Mouse (Mus musculus): ENCODE data around the gene Nt5m. TPM values are rescaled to one million over a fixed set of nuclear protein-coding genes. Genes with fewer than 3 reads are reported as not detected.
"Not testable (repeated sequence)": the region's sequence is repeated elsewhere in the genome, so short reads cannot be mapped to it uniquely, and the experiment has no call there.

Gene Nt5m
- total and polyA plus RNA-seq, 2 experiments from 2014 or later, result 85.4 to 89.1 TPM

- TF ChIP-seq CTCF (IDR thresholded peaks at IDR 0.05; ENCODE audit: low read depth), result no peak
- WGBS, result 83% methylated on average over 3 of the region's 3 CpGs
- no peak for ATAC-seq
- Histone ChIP-seq H3K27me3 (ENCODE audit: insufficient read depth, low read length) (no peaks in the 10 kb centered on the region), H3K4me1 (ENCODE audit: insufficient read depth, low read length) (peaks cover 8% of the 10 kb centered on the region), H3K9ac (replicated peaks; ENCODE audit: low read length) (no peak overlapping the region), H3K4me3 (ENCODE audit: low read length) (no peak overlapping the region), H3K9me3 (ENCODE audit: low read length) (no peaks in the 10 kb centered on the region), H3K27ac (no peak overlapping the region), H3K36me3 (ENCODE audit: insufficient read depth, low read length) (peaks cover 15% of the 10 kb centered on the region), H3K4me2 (ENCODE audit: low read depth, low read length) (no peak overlapping the region)
- DNase-seq (ENCODE audit: low spot score), result no peak
Observed at GRCm38 (mm10) chr11:59813276-59813675, 26.0 kb upstream of the Nt5m start.

- no peak overlapping the region for H3K27ac ChIP-seq
- ATAC-seq, result no peak
- 74% methylated on average over 1 of the region's 1 CpGs for WGBS
Observed at GRCm38 (mm10) chr11:59814311-59814710, 24.9 kb upstream of the Nt5m start.

GRCm38 (mm10) chr11:59814936-59815335 lies 24.3 kb upstream of the Nt5m start:
- DNase-seq (ENCODE audit: low spot score) (no peak), ATAC-seq (no peak)
- Histone ChIP-seq H3K4me1 (ENCODE audit: insufficient read depth, low read length) (no peaks in the 10 kb centered on the region), H3K4me3 (ENCODE audit: low read length) (no peak overlapping the region), H3K27ac (no peak overlapping the region), H3K27me3 (ENCODE audit: insufficient read depth, low read length) (no peaks in the 10 kb centered on the region), H3K36me3 (ENCODE audit: insufficient read depth, low read length) (peaks cover 30% of the 10 kb centered on the region), H3K4me2 (ENCODE audit: low read depth, low read length) (no peak overlapping the region), H3K9me3 (ENCODE audit: low read length) (no peaks in the 10 kb centered on the region), H3K9ac (replicated peaks; ENCODE audit: low read length) (no peak overlapping the region)
- TF ChIP-seq CTCF (IDR thresholded peaks at IDR 0.05; ENCODE audit: low read depth), result no peak
- WGBS, result 91% methylated on average over 6 of the region's 6 CpGs

More at GRCm38 (mm10) chr11:59814311-59814710, 24.9 kb upstream of the Nt5m start:
- no peak overlapping the region for H3K9ac ChIP-seq (replicated peaks; ENCODE audit: low read length)
- H3K4me1 ChIP-seq (ENCODE audit: insufficient read depth, low read length), result no peaks in the 10 kb centered on the region
- TF ChIP-seq CTCF (IDR thresholded peaks at IDR 0.05; ENCODE audit: low read depth), result no peak
- H3K9me3 ChIP-seq (ENCODE audit: low read length), result no peaks in the 10 kb centered on the region
- no peak overlapping the region for H3K4me3 ChIP-seq (ENCODE audit: low read length)
- H3K27me3 ChIP-seq (ENCODE audit: insufficient read depth, low read length), result no peaks in the 10 kb centered on the region
- no peak overlapping the region for H3K4me2 ChIP-seq (ENCODE audit: low read depth, low read length)
- no peak for DNase-seq (ENCODE audit: low spot score)
- H3K36me3 ChIP-seq (ENCODE audit: insufficient read depth, low read length), result peaks cover 24% of the 10 kb centered on the region

GRCm38 (mm10) chr11:59815482-59816065 lies 23.7 kb upstream of the Nt5m start:
- no peak overlapping the region for H3K4me2 ChIP-seq (ENCODE audit: low read depth, low read length)
- no peak for ATAC-seq
- H3K27me3 ChIP-seq (ENCODE audit: insufficient read depth, low read length), result no peaks in the 10 kb centered on the region
- WGBS, result 87% methylated on average over 6 of the region's 6 CpGs
- H3K9ac ChIP-seq (replicated peaks; ENCODE audit: low read length), result no peak overlapping the region
- no peaks in the 10 kb centered on the region for H3K4me1 ChIP-seq (ENCODE audit: insufficient read depth, low read length)
- H3K27ac ChIP-seq, result no peak overlapping the region
- H3K4me3 ChIP-seq (ENCODE audit: low read length), result no peak overlapping the region
- no peaks in the 10 kb centered on the region for H3K9me3 ChIP-seq (ENCODE audit: low read length)
- DNase-seq (ENCODE audit: low spot score), result no peak
- TF ChIP-seq CTCF (IDR thresholded peaks at IDR 0.05; ENCODE audit: low read depth), result no peak
- peaks cover 35% of the 10 kb centered on the region for H3K36me3 ChIP-seq (ENCODE audit: insufficient read depth, low read length)

- Histone ChIP-seq H3K27ac (no peak overlapping the region), H3K4me3 (ENCODE audit: low read length) (no peak overlapping the region), H3K4me2 (ENCODE audit: low read depth, low read length) (no peak overlapping the region), H3K9me3 (ENCODE audit: low read length) (no peaks in the 10 kb centered on the region), H3K36me3 (ENCODE audit: insufficient read depth, low read length) (peaks cover 51% of the 10 kb centered on the region), H3K9ac (replicated peaks; ENCODE audit: low read length) (no peak overlapping the region), H3K27me3 (ENCODE audit: insufficient read depth, low read length) (no peaks in the 10 kb centered on the region), H3K4me1 (ENCODE audit: insufficient read depth, low read length) (no peaks in the 10 kb centered on the region)
- ATAC-seq (no peak), DNase-seq (ENCODE audit: low spot score) (no peak)
- TF ChIP-seq CTCF (IDR thresholded peaks at IDR 0.05; ENCODE audit: low read depth), result no peak
- WGBS, result 94% methylated on average over 3 of the region's 3 CpGs
Observed at GRCm38 (mm10) chr11:59817916-59818315, 21.3 kb upstream of the Nt5m start.

- 90% methylated on average over 3 of the region's 3 CpGs for WGBS
- H3K4me1 ChIP-seq (ENCODE audit: insufficient read depth, low read length), result no peaks in the 10 kb centered on the region
- DNase-seq (ENCODE audit: low spot score) (no peak), ATAC-seq (no peak)
- no peak overlapping the region for H3K27ac ChIP-seq
- H3K27me3 ChIP-seq (ENCODE audit: insufficient read depth, low read length), result no peaks in the 10 kb centered on the region
- no peak overlapping the region for H3K4me3 ChIP-seq (ENCODE audit: low read length)
- no peaks in the 10 kb centered on the region for H3K9me3 ChIP-seq (ENCODE audit: low read length)
- TF ChIP-seq CTCF (IDR thresholded peaks at IDR 0.05; ENCODE audit: low read depth), result no peak
- peaks cover 82% of the 10 kb centered on the region for H3K36me3 ChIP-seq (ENCODE audit: insufficient read depth, low read length)
- H3K9ac ChIP-seq (replicated peaks; ENCODE audit: low read length), result no peak overlapping the region
- no peak overlapping the region for H3K4me2 ChIP-seq (ENCODE audit: low read depth, low read length)
Observed at GRCm38 (mm10) chr11:59821625-59822024, 17.6 kb upstream of the Nt5m start.

GRCm38 (mm10) chr11:59837789-59838188 lies 1.5 kb upstream of the Nt5m start:
- not testable (repeated sequence) for DNase-seq (ENCODE audit: low spot score); H3K4me3 ChIP-seq (ENCODE audit: low read length); H3K36me3 ChIP-seq (ENCODE audit: insufficient read depth, low read length); H3K27me3 ChIP-seq (ENCODE audit: insufficient read depth, low read length); ATAC-seq; H3K9ac ChIP-seq (replicated peaks; ENCODE audit: low read length); H3K9me3 ChIP-seq (ENCODE audit: low read length); H3K27ac ChIP-seq
- H3K4me1 ChIP-seq (ENCODE audit: insufficient read depth, low read length), result peaks cover 15% of the 10 kb centered on the region
- peak overlapping the region; percentile 59; the same call in 1 of the 2 replicates for H3K4me2 ChIP-seq (ENCODE audit: low read depth, low read length)
- no CpG with 5 or more reads among the region's 1 CpGs for WGBS
